Mouse (Mus musculus) kidney, postnatal 14 days (tissue): ENCODE measurements at regions not wholly inside any gene's neighbourhood (a gene's known extent, or its start where the extent isn't known, plus 50 kb on each side); places are given as distances from the start of the nearest gene placed in this dataset.

Experiments used
- DNase-seq: peaks from one replicate; pipeline ENCODE4 v3.0.0; 2022; ENCODE audit warnings: mixed read lengths

DNA sequence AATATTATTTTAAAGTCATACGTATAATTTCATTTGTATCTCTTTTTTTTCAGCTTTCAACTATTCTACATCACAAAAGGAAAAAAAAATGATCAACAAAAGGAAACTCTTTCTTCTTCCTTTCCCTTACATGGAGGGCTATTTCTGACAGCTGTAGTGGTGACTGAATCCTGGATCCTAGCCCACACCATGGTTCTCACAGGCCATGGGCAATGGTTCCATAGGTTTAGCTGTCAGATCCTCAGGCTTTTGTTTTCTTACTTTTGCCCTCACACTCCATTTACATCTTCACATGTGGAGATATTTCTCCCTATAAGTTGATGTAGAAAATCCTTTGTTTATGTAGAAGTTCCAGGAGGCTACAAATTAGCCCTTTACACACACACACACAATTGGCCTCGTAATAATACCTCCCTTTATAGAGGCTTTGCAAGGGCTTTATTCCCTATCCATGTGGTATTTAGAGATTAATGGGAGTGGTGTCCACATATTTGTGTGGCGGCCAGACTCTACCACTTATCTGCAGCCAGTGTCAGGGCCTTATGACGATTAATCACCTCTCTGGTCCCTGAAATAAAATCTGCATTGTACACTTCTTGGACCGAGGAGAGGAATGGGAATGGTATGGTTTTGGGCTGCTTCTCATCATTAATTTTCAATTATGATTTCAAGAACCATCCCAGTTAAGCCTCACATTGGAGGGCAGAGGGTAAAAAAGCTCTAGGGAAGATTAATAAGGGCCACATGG is 1057.0 kb downstream of the Flrt2 start:
- DNase-seq: peak; percentile 2

- no peak for DNase-seq
These were observed 1062.7 kb downstream of the Flrt2 start for GRCm38 (mm10) chr12:96754714-96755113.

- DNase-seq: no peak
These were observed 1071.1 kb downstream of the Flrt2 start for GRCm38 (mm10) chr12:96763153-96763552.

GRCm38 (mm10) chr12:96763621-96764020 is 1071.6 kb downstream of the Flrt2 start:
- DNase-seq: no peak

DNA sequence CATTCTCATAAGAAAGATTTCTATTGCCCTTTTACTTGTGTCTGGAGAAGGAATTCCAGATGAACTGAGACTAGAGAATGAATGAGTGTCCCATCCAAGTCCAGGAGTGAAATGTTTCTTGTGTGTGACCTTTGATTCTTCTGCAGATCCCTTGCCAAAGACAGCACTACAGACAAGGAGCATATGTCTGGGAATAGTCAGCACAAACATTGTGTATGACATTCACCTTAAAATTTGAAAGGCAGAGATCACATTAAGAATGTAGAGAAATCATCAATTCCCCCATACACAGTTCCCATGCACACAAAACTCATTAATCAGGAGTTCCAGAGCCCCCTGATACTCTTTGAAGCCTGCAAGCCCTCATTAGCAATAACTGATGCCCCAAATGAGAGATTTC is 1072.2 kb downstream of the Flrt2 start:
- no peak for DNase-seq

DNA sequence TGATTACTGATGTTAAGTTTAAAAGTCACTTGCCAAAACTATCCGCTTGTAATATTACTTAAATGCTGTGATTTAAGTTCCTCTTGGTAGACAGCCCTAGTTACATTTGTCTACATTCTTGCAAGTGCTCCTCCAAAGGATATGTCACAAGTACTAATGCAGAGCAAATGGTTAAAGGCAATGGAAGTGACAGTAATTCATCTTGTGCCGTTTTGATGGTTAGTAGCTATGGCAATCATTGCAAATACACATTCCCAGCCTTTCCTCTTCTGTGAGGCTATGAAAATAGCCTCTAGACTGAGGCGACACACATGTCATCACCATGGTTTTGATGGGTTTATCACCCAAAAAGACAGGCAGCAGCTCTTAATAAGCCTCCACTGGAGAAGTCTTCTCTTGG is 1079.2 kb downstream of the Flrt2 start:
- DNase-seq: no peak

GRCm38 (mm10) chr12:96821376-96821775 is 1129.3 kb downstream of the Flrt2 start:
- DNase-seq: peak; percentile 0

DNA sequence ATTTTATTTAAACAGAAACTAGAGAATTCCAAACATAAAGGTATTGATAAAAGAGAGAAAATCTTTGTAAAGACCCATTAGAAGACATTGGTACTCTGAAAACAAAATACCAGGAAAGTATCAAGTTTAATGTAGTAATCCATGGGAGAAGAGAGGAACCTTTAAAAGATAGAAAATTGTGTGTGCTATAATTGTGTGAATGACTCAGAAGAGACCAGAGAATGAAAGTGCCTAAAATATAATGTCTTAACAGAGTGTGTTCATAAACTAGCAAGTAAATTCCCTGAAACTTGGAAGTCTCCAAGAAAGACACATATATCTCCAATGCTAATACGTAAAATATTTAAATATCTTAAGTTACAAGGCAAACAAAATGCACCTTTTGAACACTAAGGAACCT is 1136.4 kb downstream of the Flrt2 start:
- no peak for DNase-seq
